Mouse (Mus musculus) bone marrow, adult 2 months (tissue): ENCODE results near the gene Cd59a. TPM values are rescaled to one million over a fixed set of nuclear protein-coding genes. Genes with fewer than 3 reads are reported as not detected.

Source experiments
- H3K27ac ChIP-seq: fragments of 200-500 bp; 2 replicates; pipeline ENCODE4 v1.5.1; 2012; ENCODE audit warnings: low read depth, mild to moderate bottlenecking, control low read depth, inconsistent platforms, low read length; ENCODE audit not compliant: control insufficient read depth, poor library complexity, insufficient read depth
- H3K4me1 ChIP-seq: fragments of 200-500 bp; 2 replicates; pipeline ENCODE4 v1.6.1; 2011; ENCODE audit warnings: low read length; ENCODE audit not compliant: control insufficient read depth, insufficient read depth
- H3K4me3 ChIP-seq: fragments of 200-500 bp; replicated peaks from 2 replicates; pipeline ENCODE3; 2011; ENCODE audit warnings: mild to moderate bottlenecking, low read depth, low read length, control low read depth; ENCODE audit not compliant: control insufficient read depth
- CTCF ChIP-seq: fragments of 200-500 bp; IDR thresholded peaks from 2 replicates; pipeline ENCODE4 v1.5.1; 2011; ENCODE audit warnings: low read length, control low read depth; ENCODE audit not compliant: control insufficient read depth, insufficient read depth
- POLR2A ChIP-seq: fragments of 200-500 bp; IDR thresholded peaks from 2 replicates; pipeline ENCODE4 v1.6.1; 2011; ENCODE audit warnings: low read depth, mild to moderate bottlenecking, control low read depth, low read length, borderline replicate concordance; ENCODE audit not compliant: control insufficient read depth
- WGBS: fragments of 180-500 bp; shearing (Covaris S2); methylation state at CpG from one replicate; pipeline ENCODE4 v1.1.7; 2018; 5-methylcytosine and 5-hydroxymethylcytosine counted together
- polyA plus RNA-seq: library from polyadenylated mRNA; stranded (reverse); fragments of >200 nt; gene quantifications from 2 replicates; pipeline ENCODE4 v1.2.4, GENCODE M21; 2011; ENCODE audit warnings: low replicate concordance; ENCODE audit not compliant: missing spikeins, insufficient read depth, insufficient read length

The Cd59a gene
- polyA plus RNA-seq, 1 experiment: 22.6 TPM

DNA sequence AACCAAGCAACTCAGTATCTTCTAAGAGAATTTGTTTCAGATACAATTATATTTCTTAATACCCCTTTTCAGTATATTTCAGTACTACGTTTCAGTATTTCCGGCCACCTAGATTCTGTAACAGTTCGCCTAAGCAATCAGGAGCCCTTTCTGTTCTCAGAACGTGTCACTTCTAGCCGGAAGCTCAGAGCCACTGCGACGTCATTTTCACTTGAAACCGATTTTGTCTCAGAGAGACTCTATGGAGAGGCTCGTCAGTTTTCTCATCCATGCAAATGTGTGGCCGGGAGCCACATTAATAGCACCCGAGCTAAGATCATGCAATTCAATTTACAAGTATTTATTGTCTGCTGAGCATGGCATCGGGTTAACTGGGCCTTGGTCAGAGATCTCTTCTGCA lies 48.4 kb downstream of the Cd59a start:
- TF ChIP-seq CTCF (no peak), POLR2A (no peak)
- WGBS: 85% methylated on average over 12 of the region's 12 CpGs
- Histone ChIP-seq H3K4me1 (no peaks in the 10 kb centered on the region; the same call in 1 of the 2 replicates), H3K27ac (no peak overlapping the region), H3K4me3 (no peak overlapping the region)

DNA sequence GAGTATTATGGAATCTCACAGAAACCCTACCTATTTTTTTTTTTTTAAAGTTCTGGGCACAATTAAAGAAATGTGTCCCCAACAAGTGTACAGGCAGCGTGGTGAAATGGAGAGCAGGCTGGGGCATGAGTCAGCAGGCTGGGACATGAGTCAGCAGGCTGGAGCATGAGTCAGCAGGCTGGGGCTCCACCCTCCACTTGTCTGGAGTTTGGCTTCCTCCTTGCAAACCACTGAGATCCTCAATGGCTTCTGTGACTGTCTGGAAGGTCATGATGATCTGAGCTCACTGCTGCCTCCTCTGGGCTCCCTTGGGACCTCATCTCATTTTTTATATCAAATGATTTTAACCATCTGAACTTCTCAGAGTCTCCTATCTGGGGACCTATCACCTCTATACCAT lies 50.4 kb downstream of the Cd59a start:
- H3K4me3 ChIP-seq: no peak overlapping the region
- WGBS: 5% methylated on average over 1 of the region's 1 CpGs
- TF ChIP-seq POLR2A (no peak), CTCF (no peak)
- no peak overlapping the region for H3K27ac ChIP-seq
- no peaks in the 10 kb centered on the region for H3K4me1 ChIP-seq

DNA sequence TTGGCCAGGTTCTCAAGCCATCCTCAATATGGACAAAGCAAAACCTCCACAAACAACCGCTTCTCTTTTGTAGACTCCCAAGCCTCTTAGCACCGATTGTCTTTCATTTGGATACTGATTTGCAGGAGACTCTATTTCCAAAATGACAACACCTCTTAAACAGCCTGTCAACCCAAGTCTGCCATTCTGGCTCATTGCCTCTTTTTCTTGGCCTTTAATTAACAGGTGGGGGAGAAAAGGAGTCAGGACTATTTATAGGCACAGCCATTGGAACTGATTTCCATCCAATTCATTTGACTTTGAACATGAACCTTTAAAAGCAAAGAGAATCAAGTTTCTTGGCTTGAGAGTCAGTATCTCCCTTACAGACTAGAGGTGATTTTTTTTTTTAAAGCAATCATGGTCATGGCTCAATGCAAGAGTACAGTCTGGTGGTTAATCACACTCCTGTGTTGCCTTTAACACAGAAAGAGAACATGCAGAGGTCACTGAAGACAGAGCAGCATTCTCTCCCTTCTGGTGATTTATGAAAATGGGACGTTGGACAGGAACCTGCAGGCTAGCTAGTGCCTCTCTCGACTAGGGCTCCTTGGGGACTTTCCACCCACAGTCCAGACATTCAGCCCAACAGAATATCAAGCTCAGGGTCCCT lies 52.4 kb downstream of the Cd59a start:
- WGBS: 47% methylated on average over 4 of the region's 4 CpGs
- no peak overlapping the region for H3K27ac ChIP-seq
- H3K4me3 ChIP-seq: no peak overlapping the region
- no peaks in the 10 kb centered on the region for H3K4me1 ChIP-seq
- TF ChIP-seq POLR2A (no peak), CTCF (no peak)

DNA sequence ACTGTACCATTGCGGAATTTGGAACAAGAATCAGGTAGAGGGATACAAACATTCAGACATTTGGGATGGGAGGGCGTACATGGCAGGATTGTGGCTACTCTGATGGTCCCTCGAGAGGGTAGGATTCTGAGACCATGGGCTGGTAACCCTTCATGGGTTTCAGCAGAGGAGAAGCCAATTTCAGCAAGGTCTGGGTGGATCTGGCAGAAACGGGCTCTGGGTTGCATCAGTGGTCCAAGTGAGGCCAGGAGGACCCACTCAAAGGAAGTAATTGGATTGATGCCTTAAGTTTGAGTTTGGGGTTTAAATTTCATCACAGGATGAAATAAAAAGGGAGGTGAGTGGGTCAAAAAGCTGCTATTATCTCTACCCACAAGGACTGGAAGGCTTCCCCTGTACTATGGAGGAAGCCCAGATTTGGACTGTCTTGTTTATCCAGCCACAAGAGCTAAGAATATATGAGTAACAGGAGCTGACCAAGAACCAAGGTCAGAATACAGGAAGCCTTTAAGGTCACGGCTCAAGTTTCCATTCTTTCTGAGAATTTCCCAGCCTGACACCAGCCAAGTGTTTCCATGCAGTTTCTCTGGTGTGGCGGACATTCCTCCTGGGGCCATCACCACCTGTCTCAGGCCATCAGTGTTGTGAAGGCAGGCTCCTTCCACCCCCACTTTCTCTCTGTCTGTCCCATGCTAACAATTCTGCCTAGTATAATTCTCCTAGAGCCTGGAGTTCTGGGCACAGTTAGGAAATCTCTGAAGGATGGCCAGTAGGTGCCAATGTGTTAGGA lies 55.2 kb downstream of the Cd59a start:
- Histone ChIP-seq H3K4me3 (no peak overlapping the region), H3K4me1 (no peaks in the 10 kb centered on the region), H3K27ac (no peak overlapping the region)
- TF ChIP-seq POLR2A (no peak), CTCF (no peak)
- 67% methylated on average over 6 of the region's 6 CpGs for WGBS

DNA sequence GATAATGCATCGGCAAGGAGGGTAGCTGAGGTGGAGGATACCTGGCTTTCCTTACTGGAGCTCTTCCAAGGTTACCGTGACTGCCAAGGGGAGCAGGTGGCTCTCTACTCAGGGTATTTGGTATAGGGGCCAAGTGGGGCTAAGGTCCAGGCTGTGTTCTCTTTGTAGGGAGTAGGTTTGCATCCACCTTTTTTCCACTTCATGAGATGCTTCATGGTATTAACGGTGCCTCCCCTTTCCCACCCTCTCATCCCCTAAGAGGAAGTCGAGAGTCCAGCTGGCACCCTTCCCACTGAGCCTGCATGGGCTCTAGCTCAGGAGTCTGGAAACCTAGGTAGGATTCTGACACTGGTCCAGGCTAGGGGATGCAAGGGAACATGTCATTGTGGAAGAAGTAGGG lies 57.7 kb downstream of the Cd59a start:
- no peaks in the 10 kb centered on the region for H3K4me1 ChIP-seq
- no peak overlapping the region for H3K4me3 ChIP-seq
- TF ChIP-seq CTCF: no peak
- no peak for TF ChIP-seq POLR2A
- 66% methylated on average over 4 of the region's 4 CpGs for WGBS
- no peak overlapping the region for H3K27ac ChIP-seq

DNA sequence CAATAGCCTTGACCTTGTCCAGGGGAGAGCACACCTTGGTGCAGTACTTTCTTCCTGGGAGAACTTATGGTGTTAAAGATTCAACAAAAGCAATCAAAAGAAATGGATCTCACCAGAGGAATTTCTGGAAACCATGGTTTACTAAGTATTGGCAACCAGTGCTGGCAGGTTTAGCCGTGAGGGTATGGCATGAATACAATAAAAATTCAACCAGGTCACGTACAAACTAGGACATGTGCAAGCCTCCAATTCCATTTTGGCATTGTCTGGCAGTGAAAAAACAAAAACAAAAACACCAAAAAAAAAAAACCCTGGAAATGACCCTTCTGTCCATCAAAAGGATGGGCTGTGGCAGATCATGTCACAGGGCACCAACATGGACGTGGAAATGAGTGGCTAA lies 58.3 kb downstream of the Cd59a start:
- TF ChIP-seq POLR2A: no peak
- TF ChIP-seq CTCF: no peak
- no peak overlapping the region for H3K4me3 ChIP-seq
- H3K27ac ChIP-seq: no peak overlapping the region
- WGBS: 75% methylated on average over 3 of the region's 3 CpGs
- H3K4me1 ChIP-seq: no peaks in the 10 kb centered on the region

DNA sequence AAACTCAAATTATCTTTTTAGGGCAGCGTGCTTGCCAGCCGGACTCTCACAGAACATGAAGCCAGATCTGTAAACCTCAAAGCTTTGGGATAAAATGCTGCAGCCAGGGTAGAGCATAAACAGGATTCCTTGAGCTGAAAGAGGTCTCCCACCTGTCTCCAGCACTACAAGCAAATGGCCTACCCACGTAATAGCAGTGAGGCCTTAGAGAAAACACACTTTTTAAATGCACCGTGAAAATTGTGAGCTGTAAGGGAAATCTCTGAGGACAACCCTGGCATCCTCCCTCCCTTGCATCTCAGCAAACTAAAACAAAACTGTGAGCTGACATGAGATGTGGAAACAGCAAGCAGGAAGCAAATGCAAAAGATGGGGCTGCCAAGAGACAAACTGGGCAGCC lies 62.2 kb downstream of the Cd59a start:
- no peak for TF ChIP-seq POLR2A
- no peak for TF ChIP-seq CTCF
- WGBS: 80% methylated on average over 4 of the region's 4 CpGs
- Histone ChIP-seq H3K4me1 (no peaks in the 10 kb centered on the region), H3K4me3 (no peak overlapping the region), H3K27ac (no peak overlapping the region)

DNA sequence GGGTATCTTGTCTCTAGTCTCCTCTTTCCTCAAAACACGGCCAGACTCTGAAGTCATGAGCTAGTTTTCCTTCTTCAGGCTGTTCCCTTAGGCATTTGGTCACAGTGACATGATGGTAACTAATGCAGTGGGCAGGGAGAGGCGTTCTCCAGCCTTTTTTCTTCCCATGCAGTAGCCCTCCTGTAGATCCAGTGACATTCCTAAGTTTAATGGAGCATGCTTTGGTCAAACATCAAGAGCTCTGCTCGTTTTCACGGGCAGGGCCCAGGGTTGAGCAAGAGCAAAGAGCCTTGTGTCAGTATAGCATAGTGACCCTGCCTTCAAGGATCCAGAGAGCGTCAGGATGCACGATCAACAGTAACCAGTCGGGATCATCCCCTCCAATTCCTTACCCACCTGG lies 67.8 kb downstream of the Cd59a start:
- TF ChIP-seq CTCF (no peak), POLR2A (no peak)
- WGBS: 78% methylated on average over 7 of the region's 7 CpGs
- Histone ChIP-seq H3K4me1 (no peaks in the 10 kb centered on the region), H3K27ac (no peak overlapping the region; the same call in 1 of the 2 replicates), H3K4me3 (no peak overlapping the region)

DNA sequence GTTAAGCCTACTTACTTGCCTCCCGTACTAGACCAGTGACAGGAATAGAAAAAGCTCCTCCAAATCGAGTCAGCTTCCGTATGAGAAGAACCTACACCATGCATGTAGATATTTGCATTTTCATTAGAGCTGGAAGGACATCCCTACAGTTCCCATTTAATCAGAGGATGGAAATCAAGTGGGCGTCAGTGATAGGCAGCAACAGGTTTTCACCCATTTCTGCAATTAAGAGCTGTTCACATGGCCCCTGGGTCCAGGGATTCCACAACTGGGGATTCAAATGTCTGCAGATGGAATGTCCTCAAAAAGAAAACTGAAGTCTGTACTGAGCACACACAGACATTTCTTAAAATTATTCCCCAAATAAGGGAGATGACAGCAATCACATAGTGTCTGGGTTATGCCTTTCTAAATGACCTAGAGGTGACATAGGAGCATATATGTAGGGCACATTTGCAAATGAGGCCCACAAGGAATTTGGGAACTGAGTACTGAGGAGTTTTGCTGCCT lies 68.4 kb downstream of the Cd59a start:
- TF ChIP-seq CTCF (no peak), POLR2A (no peak)
- Histone ChIP-seq H3K4me3 (no peak overlapping the region), H3K27ac (no peak overlapping the region), H3K4me1 (no peaks in the 10 kb centered on the region)
- WGBS: 75% methylated on average over 4 of the region's 4 CpGs

Other genes starting within 250 kb of the Cd59a start
- 110 and 144 TPM in 2 replicates for gene Lmo2, start 137.8 kb upstream of the Cd59a start, polyA plus RNA-seq
- gene Fbxo3, start 68.1 kb upstream of the Cd59a start, polyA plus RNA-seq: 26.1 and 29.1 TPM in 2 replicates
- 3.2 and 8.3 TPM in 2 replicates for gene 4931422A03Rik, start 67.4 kb upstream of the Cd59a start, polyA plus RNA-seq
- 1.4 and 1.5 TPM in 2 replicates for gene Gm10912, start 30.0 kb upstream of the Cd59a start, polyA plus RNA-seq
- gene Gm10799, start 27.3 kb upstream of the Cd59a start, polyA plus RNA-seq: not detected in 2 replicates
- gene Cd59b, start 26.0 kb upstream of the Cd59a start, polyA plus RNA-seq: 8.4 and 11.5 TPM in 2 replicates
- gene A930018P22Rik, start 27.0 kb downstream of the Cd59a start, polyA plus RNA-seq: not detected in 2 replicates